Mouse (Mus musculus): ENCODE data around the gene Vmn2r113. TPM values are rescaled to one million over a fixed set of nuclear protein-coding genes. Genes with fewer than 3 reads are reported as not detected.
"Not testable (repeated sequence)": the region's sequence is repeated elsewhere in the genome, so short reads cannot be mapped to it uniquely, and the experiment has no call there.

Vmn2r113 gene
- polyA plus RNA-seq (2015; fragmentation: Nextera tagmentation; extraction: Ambion mirVana) = not detected in 2 replicates

GRCm38 (mm10) chr17:22942684-22943083 lies at the start of gene Vmn2r113:
Vmn2r113 (plus strand) TSS chr17:22942984.
- not testable (repeated sequence) for H3K36me3 ChIP-seq; H3K4me3 ChIP-seq (replicated peaks); H3K4me1 ChIP-seq; H3K9ac ChIP-seq; ATAC-seq (ENCODE audit: insufficient number of reproducible peaks, low FRiP score, low TSS enrichment, low read depth); H3K4me2 ChIP-seq (replicated peaks); H3K27me3 ChIP-seq; H3K9me3 ChIP-seq (replicated peaks); H3K27ac ChIP-seq (replicated peaks)
- WGBS = no CpG with 5 or more reads among the region's 4 CpGs

Other genes with a start within 250 kb of the Vmn2r113 start
- gene Zfp945, start 75.8 kb upstream of the Vmn2r113 start, polyA plus RNA-seq (2015; fragmentation: Nextera tagmentation; extraction: Ambion mirVana) = 20.2 and 21.5 TPM in 2 replicates
- gene Vmn2r-ps130, start 118.2 kb downstream of the Vmn2r113 start, polyA plus RNA-seq (2015; fragmentation: Nextera tagmentation; extraction: Ambion mirVana) = not detected in 2 replicates